Mouse (Mus musculus) CD4-positive helper T cell, adult 2 months (primary cell): ENCODE data around the gene Usp27x.
A peak's percentile ranks its signal among the peaks of the same experiment; 100 is the strongest.

Experiments
- DNase-seq: peaks from one replicate; pipeline ENCODE4 v3.0.0-alpha.2; 2012; ENCODE audit warnings: low read depth, missing footprints, low spot score

Gene Usp27x

GRCm38 (mm10) chrX:7375716-7376480, at the start of gene Usp27x:
Gene Usp27x, minus strand, starts transcription at chrX:7375830.
- DNase-seq: peak; percentile 79

- peak; percentile 84 for DNase-seq
These were observed 47.1 kb upstream of the Usp27x start for GRCm38 (mm10) chrX:7422691-7423111.

DNA sequence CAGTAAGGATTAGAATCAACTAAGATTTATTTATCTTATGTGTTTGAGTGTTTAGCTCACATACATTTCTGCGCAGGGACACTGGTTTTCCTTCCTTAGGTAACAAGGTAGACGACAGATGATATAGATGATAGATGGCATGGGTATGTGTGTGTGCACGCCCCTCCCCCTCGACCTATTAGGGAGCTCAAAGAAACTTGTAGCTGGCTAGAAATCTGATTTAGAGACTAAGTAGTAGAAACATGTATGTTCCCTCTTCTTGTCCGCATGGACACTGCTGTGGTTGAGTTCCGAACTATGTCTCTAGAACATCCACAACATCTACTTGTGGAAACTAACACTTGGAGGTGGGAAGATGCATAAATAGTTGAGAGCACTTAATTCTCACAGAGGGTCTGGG, 46.5 kb upstream of the Usp27x start:
- no peak for DNase-seq

DNA sequence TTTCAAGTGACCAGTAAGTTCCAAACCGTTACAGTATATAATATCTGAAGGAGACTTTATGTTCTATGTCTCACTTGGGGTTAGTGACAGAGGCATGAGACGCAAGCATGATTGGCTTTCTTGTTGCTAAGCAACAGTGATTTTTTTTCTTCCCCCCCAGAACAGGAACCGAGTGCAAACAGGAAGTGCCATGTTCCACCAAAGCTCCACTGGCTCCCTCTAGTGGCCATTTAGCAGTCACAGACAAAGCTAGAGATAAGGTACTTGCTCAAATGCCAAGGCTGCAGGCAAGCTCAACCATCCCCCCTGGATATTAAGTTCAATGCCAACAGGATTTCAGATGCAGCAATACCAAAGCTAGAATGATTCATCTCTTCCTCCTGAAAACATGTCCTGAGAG, 45.4 kb upstream of the Usp27x start:
- DNase-seq: peak; percentile 89

GRCm38 (mm10) chrX:7416178-7416871, 40.7 kb upstream of the Usp27x start:
- DNase-seq: no peak

DNA sequence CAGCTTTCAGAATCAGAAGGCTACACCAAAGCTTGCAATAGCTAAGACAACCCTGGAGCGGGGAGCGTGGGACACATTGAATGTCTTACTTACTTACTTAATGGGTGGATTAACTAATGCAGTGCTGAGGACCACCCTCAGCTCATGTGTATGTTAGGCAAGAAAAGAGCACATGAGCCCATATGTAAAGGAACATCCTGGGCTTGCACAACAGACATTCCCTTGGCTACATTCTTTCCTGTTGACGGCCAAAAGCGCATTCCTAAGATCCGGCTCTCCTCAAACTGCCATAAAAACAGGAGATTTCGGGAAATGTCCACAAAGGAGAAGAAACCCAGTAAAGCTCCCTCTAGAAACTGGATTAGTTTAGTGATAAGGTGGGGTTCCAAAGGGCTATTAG, 39.7 kb upstream of the Usp27x start:
- no peak for DNase-seq

GRCm38 (mm10) chrX:7412239-7413033, 36.8 kb upstream of the Usp27x start:
- DNase-seq: no peak

- DNase-seq: no peak
These were observed 956 bp upstream of the Usp27x start for GRCm38 (mm10) chrX:7376586-7376985.

DNA sequence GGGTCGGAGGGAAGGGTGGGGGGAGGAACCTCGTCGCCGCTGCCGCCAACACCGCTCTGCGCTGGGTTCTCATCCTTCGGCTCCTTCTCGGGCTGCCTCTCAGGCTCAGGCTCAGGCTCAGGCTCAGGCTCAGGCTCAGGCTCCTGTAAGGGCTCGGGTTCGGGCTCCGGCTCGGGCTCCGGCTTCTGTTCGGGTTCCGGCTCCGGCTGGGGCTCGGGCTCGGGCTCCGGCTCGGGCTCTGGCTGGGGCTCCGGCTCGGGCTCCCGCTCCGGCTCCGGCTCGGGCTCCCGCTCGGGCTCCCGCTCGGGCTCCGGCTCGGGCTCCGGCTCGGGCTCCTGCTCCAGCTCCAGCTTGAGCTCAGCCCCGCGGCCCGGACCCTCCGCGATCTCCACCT, 311 bp downstream of the Usp27x start:
- DNase-seq: no peak

DNA sequence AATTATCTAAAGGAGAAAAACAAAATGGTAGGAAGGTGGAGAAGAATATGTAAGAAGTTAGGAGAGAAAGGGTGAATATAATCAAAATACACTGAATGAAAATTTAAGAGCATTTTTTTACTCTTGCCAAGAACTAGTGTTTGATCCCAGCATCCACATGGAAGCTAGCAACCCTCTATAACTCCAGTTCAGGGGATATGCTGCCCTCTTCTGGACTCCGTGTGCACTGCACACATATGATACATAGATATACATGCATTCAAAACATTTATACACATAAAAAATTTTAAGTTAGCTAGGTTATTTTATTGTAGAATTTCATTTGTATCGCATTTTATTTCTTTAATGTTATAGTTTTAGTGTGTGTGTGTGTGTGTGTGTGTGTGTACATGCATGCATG, 50.2 kb downstream of the Usp27x start:
- DNase-seq: peak; percentile 7

DNA sequence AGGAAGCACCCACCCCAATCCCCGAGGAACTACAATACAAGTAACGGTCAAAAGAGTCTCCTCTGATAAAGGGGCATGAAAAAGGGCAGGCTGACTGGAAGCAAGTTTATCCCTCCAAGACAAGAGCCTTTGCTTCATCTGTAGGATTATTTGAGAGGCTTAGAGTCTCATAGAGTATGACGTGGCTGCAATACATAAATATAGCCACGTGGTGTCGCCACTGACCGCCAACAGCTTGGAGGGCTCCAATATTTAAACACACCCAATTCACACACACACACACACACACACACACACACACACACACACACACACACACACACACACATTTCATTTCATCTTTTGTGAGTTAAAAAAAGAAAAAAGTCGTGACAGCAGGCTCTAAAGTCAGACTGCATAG, 53.3 kb downstream of the Usp27x start:
- DNase-seq: peak; percentile 71
